Mouse (Mus musculus) testis, postnatal 14 days (tissue): ENCODE measurements around the gene Fgd5.
"Not testable (repeated sequence)": the region's sequence is repeated elsewhere in the genome, so short reads cannot be mapped to it uniquely, and the experiment has no call there.

Experiments used
- DNase-seq: peaks from one replicate; pipeline ENCODE4 v3.0.0; 2021; ENCODE audit warnings: low spot score

Fgd5 gene

GRCm38 (mm10) chr6:91978371-91979300, at the start of gene Fgd5:
Gene Fgd5, plus strand, starts transcription at chr6:91978878.
- DNase-seq, result no peak

- peak; percentile 19 for DNase-seq
Observed at GRCm38 (mm10) chr6:91931231-91931630, 47.4 kb upstream of the Fgd5 start.

- DNase-seq, result no peak
Observed at GRCm38 (mm10) chr6:91938491-91938890, 40.2 kb upstream of the Fgd5 start.

- DNase-seq, result no peak
Observed at GRCm38 (mm10) chr6:91948426-91948825, 30.3 kb upstream of the Fgd5 start.

- not testable (repeated sequence) for DNase-seq
Observed at GRCm38 (mm10) chr6:91958015-91958414, 20.7 kb upstream of the Fgd5 start.

- no peak for DNase-seq
Observed at GRCm38 (mm10) chr6:91960028-91960811, 18.5 kb upstream of the Fgd5 start.

GRCm38 (mm10) chr6:91963429-91963828, 15.2 kb upstream of the Fgd5 start:
- DNase-seq, result no peak

- DNase-seq, result no peak
Observed at GRCm38 (mm10) chr6:91965060-91965459, 13.6 kb upstream of the Fgd5 start.

GRCm38 (mm10) chr6:91966006-91966405, 12.7 kb upstream of the Fgd5 start:
- DNase-seq, result no peak

- no peak for DNase-seq
Observed at GRCm38 (mm10) chr6:91972201-91972646, 6.5 kb upstream of the Fgd5 start.

- DNase-seq, result no peak
Observed at GRCm38 (mm10) chr6:91973972-91974371, 4.7 kb upstream of the Fgd5 start.

- no peak for DNase-seq
Observed at GRCm38 (mm10) chr6:91979301-91979996, 771 bp downstream of the Fgd5 start.

GRCm38 (mm10) chr6:91980011-91980410, 1.3 kb downstream of the Fgd5 start:
- DNase-seq, result no peak

GRCm38 (mm10) chr6:91990101-91990500, 11.4 kb downstream of the Fgd5 start:
- DNase-seq, result no peak

- DNase-seq, result no peak
Observed at GRCm38 (mm10) chr6:91992823-91993222, 14.1 kb downstream of the Fgd5 start.

GRCm38 (mm10) chr6:91993795-91994505, 15.3 kb downstream of the Fgd5 start:
- no peak for DNase-seq

- no peak for DNase-seq
Observed at GRCm38 (mm10) chr6:91996072-91996471, 17.4 kb downstream of the Fgd5 start.

GRCm38 (mm10) chr6:92002558-92003285, 24.0 kb downstream of the Fgd5 start:
- no peak for DNase-seq

GRCm38 (mm10) chr6:92003646-92004045, 25.0 kb downstream of the Fgd5 start:
- no peak for DNase-seq

- no peak for DNase-seq
Observed at GRCm38 (mm10) chr6:92004137-92004805, 25.6 kb downstream of the Fgd5 start.
